Mouse (Mus musculus) liver, adult 2 months (tissue): ENCODE data around the gene Thbd. TPM values are rescaled to one million over a fixed set of nuclear protein-coding genes. Genes with fewer than 3 reads are reported as not detected.

ENCODE experiments used
- DNase-seq: peaks from one replicate; pipeline ENCODE4 v3.0.0-alpha.2; 2011; ENCODE audit warnings: low read depth, low spot score; ENCODE audit errors: extremely low read depth
- H3K27ac ChIP-seq: fragments of 200-500 bp; replicated peaks from 2 replicates; pipeline ENCODE4 v1.5.1; 2012; ENCODE audit warnings: low read depth, mild to moderate bottlenecking, control low read depth, inconsistent platforms, low read length; ENCODE audit not compliant: insufficient read depth
- H3K27me3 ChIP-seq: fragments of 200-500 bp; 2 replicates; pipeline ENCODE4 v1.6.1; 2012; ENCODE audit warnings: mild to moderate bottlenecking, moderate library complexity, low read length, inconsistent platforms; ENCODE audit not compliant: control insufficient read depth, insufficient read depth
- H3K36me3 ChIP-seq: fragments of 200-500 bp; 2 replicates; pipeline ENCODE4 v1.6.1; 2012; ENCODE audit warnings: low read length, inconsistent platforms; ENCODE audit not compliant: control insufficient read depth, insufficient read depth
- H3K4me1 ChIP-seq: fragments of 200-500 bp; 2 replicates; pipeline ENCODE4 v1.6.1; 2011; ENCODE audit warnings: low read length; ENCODE audit not compliant: control insufficient read depth, insufficient read depth
- H3K4me3 ChIP-seq: fragments of 200-500 bp; 2 replicates; pipeline ENCODE4 v1.5.1; 2011; ENCODE audit warnings: low read depth, mild to moderate bottlenecking, control low read depth, low read length, moderate library complexity; ENCODE audit not compliant: insufficient read depth
- H3K79me2 ChIP-seq: fragments of 200-500 bp; 2 replicates; pipeline ENCODE4 v1.6.1; 2012; ENCODE audit warnings: inconsistent platforms, mild to moderate bottlenecking, low read length, moderate library complexity; ENCODE audit not compliant: control insufficient read depth, insufficient read depth
- H3K9ac ChIP-seq: fragments of 200-500 bp; 2 replicates; pipeline ENCODE4 v1.6.1; 2012; ENCODE audit warnings: low read depth, mild to moderate bottlenecking, control low read depth, inconsistent platforms, low read length
- CTCF ChIP-seq: fragments of 200-500 bp; IDR thresholded peaks from 2 replicates; pipeline ENCODE4 v1.5.1; 2011; ENCODE audit warnings: low read depth, low read length, control low read depth
- POLR2A ChIP-seq: fragments of 200-500 bp; IDR thresholded peaks from 2 replicates; pipeline ENCODE4 v1.6.1; 2011; ENCODE audit warnings: low read length, control low read depth; ENCODE audit not compliant: insufficient read depth; ENCODE audit errors: extremely low read depth
- WGBS: fragments of 180-500 bp; shearing (Covaris S2); methylation state at CpG from one replicate; pipeline ENCODE4 v1.1.7; 2018; 5-methylcytosine and 5-hydroxymethylcytosine counted together
- polyA plus RNA-seq: library from polyadenylated mRNA; depleted of rRNA; stranded (reverse); fragments of >200 nt; gene quantifications from 2 replicates; pipeline ENCODE4 v1.2.3, GENCODE M21; 2012
- total RNA-seq: library from RNA; depleted of rRNA; stranded (reverse); fragments of >200 nt; gene quantifications from 2 replicates; pipeline ENCODE4 v1.2.3, GENCODE M21; 2014

Gene Thbd
- total and polyA plus RNA-seq, 2 experiments, result 2.0 to 2.3 TPM

GRCm38 (mm10) chr2:148397784-148398100 lies 10.2 kb downstream of the Thbd start:
- Histone ChIP-seq H3K36me3 (no peaks in the 10 kb centered on the region), H3K4me1 (no peaks in the 10 kb centered on the region; the same call in 1 of the 2 replicates), H3K27me3 (peaks cover 9% of the 10 kb centered on the region), H3K9ac (no peak overlapping the region), H3K79me2 (no peaks in the 10 kb centered on the region), H3K4me3 (no peak overlapping the region), H3K27ac (no peak overlapping the region)
- DNase-seq, result no peak
- TF ChIP-seq POLR2A (no peak), CTCF (no peak)
- WGBS, result 63% methylated on average over 1 of the region's 1 CpGs

GRCm38 (mm10) chr2:148397015-148397783 lies 10.8 kb downstream of the Thbd start:
- no peak for DNase-seq
- 68% methylated on average over 11 of the region's 11 CpGs for WGBS
- Histone ChIP-seq H3K4me1 (no peaks in the 10 kb centered on the region; the same call in 1 of the 2 replicates), H3K36me3 (no peaks in the 10 kb centered on the region), H3K27ac (no peak overlapping the region), H3K4me3 (no peak overlapping the region), H3K27me3 (peaks cover 9% of the 10 kb centered on the region), H3K79me2 (no peaks in the 10 kb centered on the region), H3K9ac (no peak overlapping the region)
- TF ChIP-seq CTCF (no peak), POLR2A (no peak)

- 70% methylated on average over 10 of the region's 10 CpGs for WGBS
- peaks cover 9% of the 10 kb centered on the region for H3K27me3 ChIP-seq
- H3K79me2 ChIP-seq, result no peaks in the 10 kb centered on the region
- H3K4me1 ChIP-seq, result no peaks in the 10 kb centered on the region; the same call in 1 of the 2 replicates
- no peak overlapping the region for H3K4me3 ChIP-seq
- no peak for DNase-seq
- H3K27ac ChIP-seq, result no peak overlapping the region
- no peak for TF ChIP-seq CTCF
- TF ChIP-seq POLR2A, result no peak
- H3K36me3 ChIP-seq, result no peaks in the 10 kb centered on the region
- no peak overlapping the region for H3K9ac ChIP-seq
Observed at GRCm38 (mm10) chr2:148396209-148396608, 11.8 kb downstream of the Thbd start.

- Histone ChIP-seq H3K79me2 (no peaks in the 10 kb centered on the region), H3K4me3 (peak within 1 kb of the TSS; percentile 25), H3K36me3 (no peaks in the 10 kb centered on the region), H3K9ac (peak within 1 kb of the TSS; percentile 12; the same call in 1 of the 2 replicates), H3K27me3 (peaks cover 9% of the 10 kb centered on the region), H3K4me1 (no peaks in the 10 kb centered on the region; the same call in 1 of the 2 replicates), H3K27ac (no peak within 1 kb of the TSS)
- 12% methylated on average over 83 of the region's 83 CpGs for WGBS
- TF ChIP-seq POLR2A (no peak), CTCF (peak; percentile 51)
- DNase-seq, result no peak
Observed at GRCm38 (mm10) chr2:148395131-148396051, 12.6 kb downstream of the Thbd start, which contains the start of gene Sstr4. Gene Sstr4 (plus strand): TSS chr2:148395344.

GRCm38 (mm10) chr2:148393846-148394245 lies 14.1 kb downstream of the Thbd start:
- no peak overlapping the region for H3K27ac ChIP-seq
- no peak overlapping the region for H3K9ac ChIP-seq
- TF ChIP-seq CTCF (no peak), POLR2A (no peak)
- no peaks in the 10 kb centered on the region; the same call in 1 of the 2 replicates for H3K4me1 ChIP-seq
- no peaks in the 10 kb centered on the region for H3K36me3 ChIP-seq
- DNase-seq, result no peak
- peaks cover 9% of the 10 kb centered on the region for H3K27me3 ChIP-seq
- no peak overlapping the region for H3K4me3 ChIP-seq
- no peaks in the 10 kb centered on the region for H3K79me2 ChIP-seq

DNA sequence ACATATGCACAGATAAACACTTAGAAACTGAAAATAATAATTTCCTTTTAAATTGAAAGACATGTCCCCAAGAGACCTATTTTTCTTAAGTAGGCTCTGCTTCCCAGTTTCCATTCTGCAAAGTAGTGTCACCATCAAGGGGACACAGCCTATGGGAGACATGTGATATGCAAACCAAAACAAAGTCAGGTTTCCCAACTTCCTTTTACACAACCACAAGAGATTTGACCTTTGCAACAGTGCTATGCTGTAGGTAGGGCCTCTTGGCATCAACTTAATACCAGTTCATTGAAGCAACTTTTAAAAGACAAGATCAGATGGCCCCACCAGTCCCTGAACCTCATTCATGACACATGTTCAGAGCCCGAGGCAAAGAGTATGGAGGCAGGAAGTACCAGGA lies 14.8 kb downstream of the Thbd start:
- Histone ChIP-seq H3K4me1 (no peaks in the 10 kb centered on the region; the same call in 1 of the 2 replicates), H3K36me3 (no peaks in the 10 kb centered on the region), H3K79me2 (no peaks in the 10 kb centered on the region), H3K27ac (no peak overlapping the region), H3K9ac (no peak overlapping the region), H3K27me3 (peaks cover 9% of the 10 kb centered on the region), H3K4me3 (no peak overlapping the region)
- DNase-seq, result peak; percentile 23
- no peak for TF ChIP-seq POLR2A
- TF ChIP-seq CTCF, result no peak
- WGBS, result 66% methylated on average over 1 of the region's 1 CpGs
